Mouse (Mus musculus) myocyte (in vitro differentiated cells): ENCODE results near the gene Ptk6.

ENCODE experiments used
- CEBPB ChIP-seq: IDR thresholded peaks from 2 replicates; pipeline ENCODE4 v1.6.1; 2011; ENCODE audit warnings: mild to moderate bottlenecking, moderate library complexity; ENCODE audit not compliant: poor library complexity, insufficient read depth, severe bottlenecking
- E2F4 ChIP-seq: IDR thresholded peaks from one replicate; pipeline ENCODE4 v1.6.1; 2011; ENCODE audit warnings: mild to moderate bottlenecking, control low read depth, moderate library complexity; ENCODE audit not compliant: insufficient read depth
- MAX ChIP-seq: IDR thresholded peaks from one replicate; pipeline ENCODE4 v1.6.1; 2011; ENCODE audit warnings: low read depth, mild to moderate bottlenecking, control low read depth
- MYOD1 ChIP-seq, 3 experiments: IDR thresholded peaks; one replicate each; pipeline ENCODE4 v1.6.1; 2011; ENCODE audit warnings: control low read depth in 2 of 3, low read depth in 2 of 3, mild to moderate bottlenecking in 2 of 3, moderate library complexity in 1 of 3; ENCODE audit not compliant: insufficient read length in 2 of 3, control insufficient read depth in 1 of 3
- MYOG ChIP-seq, 3 experiments: IDR thresholded peaks; one replicate each; pipeline ENCODE4 v1.6.1; 2011; ENCODE audit warnings: control low read depth in 2 of 3, low read depth in 2 of 3, mild to moderate bottlenecking in 2 of 3; ENCODE audit not compliant: insufficient read length in 2 of 3, control insufficient read depth in 1 of 3, insufficient read depth in 1 of 3
- POLR2A ChIP-seq: IDR thresholded peaks from one replicate; pipeline ENCODE4 v1.6.1; 2011; ENCODE audit warnings: low read depth, mild to moderate bottlenecking, control low read depth, moderate library complexity; ENCODE audit not compliant: insufficient read length
- POLR2AphosphoS2 ChIP-seq: IDR thresholded peaks from one replicate; pipeline ENCODE4 v1.6.1; 2011; ENCODE audit warnings: low read depth, control low read depth; ENCODE audit not compliant: insufficient read length
- REST ChIP-seq: IDR thresholded peaks from one replicate; pipeline ENCODE4 v1.6.1; 2011; ENCODE audit warnings: mild to moderate bottlenecking, control low read depth, moderate library complexity; ENCODE audit not compliant: insufficient read depth, insufficient read length
- SRF ChIP-seq: IDR thresholded peaks from one replicate; pipeline ENCODE4 v1.6.1; 2011; ENCODE audit warnings: low read depth; ENCODE audit not compliant: control insufficient read depth, insufficient read length
- TCF12 ChIP-seq: IDR thresholded peaks from one replicate; pipeline ENCODE4 v1.6.1; 2011; ENCODE audit warnings: mild to moderate bottlenecking, control low read depth; ENCODE audit not compliant: poor library complexity, insufficient read depth, severe bottlenecking
- TCF3 ChIP-seq: IDR thresholded peaks from one replicate; pipeline ENCODE4 v1.6.1; 2011; ENCODE audit warnings: low read depth, control low read depth; ENCODE audit not compliant: insufficient read length
- USF1 ChIP-seq: IDR thresholded peaks from one replicate; pipeline ENCODE4 v1.6.1; 2011; ENCODE audit warnings: low read depth, mild to moderate bottlenecking, control low read depth, moderate library complexity

- TF ChIP-seq SRF, result no peak
- no peak for TF ChIP-seq POLR2A
- no peak for TF ChIP-seq TCF3
- TF ChIP-seq MAX, result no peak
- no peak for TF ChIP-seq USF1
- TF ChIP-seq E2F4, result no peak
- TF ChIP-seq TCF12, result no peak
- TF ChIP-seq MYOG (IDR thresholded peaks at IDR 0.05; ENCODE audit: control insufficient read depth in 1 of 3, insufficient read depth in 1 of 3, insufficient read length in 2 of 3, low read depth in 2 of 3), result no peak
- TF ChIP-seq CEBPB, result no peak
- TF ChIP-seq REST, result no peak
- TF ChIP-seq POLR2AphosphoS2, result no peak
- TF ChIP-seq MYOD1 (IDR thresholded peaks at IDR 0.05; ENCODE audit: control insufficient read depth in 1 of 3, insufficient read length in 2 of 3, low read depth in 2 of 3), result no peak
These were observed 49.5 kb downstream of the Ptk6 start for GRCm38 (mm10) chr2:181153131-181153530.
